Comparison of ENCODE assay signal across 11 mouse cellular contexts in the genomic region with DNA sequence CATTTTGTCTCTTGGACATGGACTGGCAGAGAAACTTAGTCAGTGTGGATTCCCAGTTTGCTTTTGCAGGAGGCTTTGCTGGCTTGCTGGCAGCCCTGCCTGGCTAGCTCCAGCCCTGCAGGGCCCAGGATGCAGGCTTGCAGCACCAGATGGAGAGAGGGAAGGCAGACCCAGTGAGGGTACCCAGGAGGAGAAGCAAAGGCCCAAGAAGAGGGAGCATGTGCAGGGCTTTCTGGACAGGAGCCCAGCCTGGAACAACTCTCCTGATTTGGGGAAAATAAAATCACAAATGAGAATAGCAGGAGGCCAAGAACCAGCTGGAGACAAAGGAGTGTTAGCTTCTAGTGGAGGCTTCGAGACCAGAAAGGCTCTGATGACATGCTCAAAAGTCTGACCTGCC.
DNase-seq lines count a peak whose midpoint lies in the region; ATAC-seq lines count a peak whose summit lies in the region.
"Had no signal": no experiment of that assay in that cellular context is flagged by ENCODE, and none has a peak within 500 bp of the region (broad histone marks: within the 10 kb centered on the region; RNA-seq: fewer than 3 reads in every experiment).

No protein-coding gene starts in this region.

- H3K9me3 ChIP-seq in forebrain, embryonic 14.5 days (replicated peaks; ENCODE audit: control insufficient read depth, low read length), result no peaks in the 10 kb centered on the region
- H3K9me3 ChIP-seq in forebrain, embryonic 12.5 days, result no peaks in the 10 kb centered on the region
- H3K9me3 ChIP-seq in midbrain, embryonic 10.5 days (replicated peaks), result no peaks in the 10 kb centered on the region
- H3K9me3 ChIP-seq in midbrain, embryonic 11.5 days (ENCODE audit: control insufficient read depth, low read length), result no peaks in the 10 kb centered on the region

- no peak overlapping the region for H3K4me2 ChIP-seq in forebrain, embryonic 14.5 days (ENCODE audit: low read length)
- H3K4me2 ChIP-seq in forebrain, embryonic 12.5 days, result no peak overlapping the region
- no peak overlapping the region for H3K4me2 ChIP-seq in midbrain, embryonic 11.5 days

- H3K27me3 ChIP-seq in forebrain, embryonic 14.5 days (replicated peaks; ENCODE audit: control insufficient read depth, insufficient read depth, low read length), result no peaks in the 10 kb centered on the region; the same call in 1 of the 2 replicates
- peaks cover 27% of the 10 kb centered on the region for H3K27me3 ChIP-seq in forebrain, embryonic 12.5 days
- peaks cover 45% of the 10 kb centered on the region for H3K27me3 ChIP-seq in midbrain, embryonic 10.5 days (ENCODE audit: low read depth, poor library complexity, severe bottlenecking)
- no peaks in the 10 kb centered on the region for H3K27me3 ChIP-seq in midbrain, embryonic 11.5 days (ENCODE audit: control insufficient read depth, insufficient read depth, low read length)

- WGBS in forebrain, embryonic 14.5 days, result 38% methylated on average over 1 of the region's 1 CpGs
- 83% methylated on average over 1 of the region's 1 CpGs for WGBS in forebrain, embryonic 12.5 days
- WGBS in midbrain, embryonic 10.5 days, result 74% methylated on average over 1 of the region's 1 CpGs
- WGBS in midbrain, embryonic 11.5 days, result 89% methylated on average over 1 of the region's 1 CpGs

- peak; percentile 29; the same call in 1 of the 2 replicates for ATAC-seq in forebrain, embryonic 14.5 days
- no peak for ATAC-seq in forebrain, embryonic 12.5 days (ENCODE audit: low FRiP score)
- no peak for ATAC-seq in midbrain, embryonic 11.5 days (ENCODE audit: low FRiP score)

- peak; percentile 60 for DNase-seq in forebrain, embryonic 14.5 days (ENCODE audit: low spot score)
- no peak for DNase-seq in midbrain, embryonic 10.5 days (ENCODE audit: low spot score)
- DNase-seq in midbrain, embryonic 11.5 days (ENCODE audit: low spot score, missing footprints), result no peak
- DNase-seq in cerebellum, postnatal 10 days, result peak; percentile 89 to 95
- peak; percentile 60 to 64 for DNase-seq in layer of hippocampus, postnatal 36 days
- DNase-seq in ovary, adult 18-20 months (ENCODE audit: low spot score), result no peak
- DNase-seq in adrenal gland, adult 18-20 months (ENCODE audit: low spot score in 2 of 2), result no peak
- DNase-seq: gastrocnemius, postnatal 25 days; kidney, adult 11 months; thymus, adult 18-20 months had no signal

- H3K4me1 ChIP-seq in forebrain, embryonic 14.5 days (ENCODE audit: control insufficient read depth, insufficient read depth, low read length), result no peaks in the 10 kb centered on the region
- peaks cover 8% of the 10 kb centered on the region; the same call in 1 of the 2 replicates for H3K4me1 ChIP-seq in forebrain, embryonic 12.5 days
- peaks cover 7% of the 10 kb centered on the region for H3K4me1 ChIP-seq in midbrain, embryonic 10.5 days
- H3K4me1 ChIP-seq in midbrain, embryonic 11.5 days (ENCODE audit: control insufficient read depth, insufficient read depth, low read length), result no peaks in the 10 kb centered on the region

- no peak overlapping the region for H3K9ac ChIP-seq in forebrain, embryonic 14.5 days (ENCODE audit: low read length)
- H3K9ac ChIP-seq in forebrain, embryonic 12.5 days, result no peak overlapping the region
- H3K9ac ChIP-seq in midbrain, embryonic 11.5 days (ENCODE audit: low read length), result no peak overlapping the region

- no peak overlapping the region for H3K27ac ChIP-seq in forebrain, embryonic 14.5 days (ENCODE audit: low read depth, low read length)
- H3K27ac ChIP-seq in forebrain, embryonic 12.5 days, result no peak overlapping the region
- 0 out of 2 replicates have a peak overlapping the region, but pooled peaks have one; percentile 49 for H3K27ac ChIP-seq in midbrain, embryonic 10.5 days (replicated peaks)
- no peak overlapping the region for H3K27ac ChIP-seq in midbrain, embryonic 11.5 days (ENCODE audit: low read depth, low read length)

- H3K4me3 ChIP-seq in forebrain, embryonic 14.5 days (ENCODE audit: low read depth, low read length), result no peak overlapping the region
- no peak overlapping the region for H3K4me3 ChIP-seq in forebrain, embryonic 12.5 days (replicated peaks)
- H3K4me3 ChIP-seq in midbrain, embryonic 10.5 days, result no peak overlapping the region
- no peak overlapping the region for H3K4me3 ChIP-seq in midbrain, embryonic 11.5 days (ENCODE audit: low read depth, low read length)

- no peaks in the 10 kb centered on the region for H3K36me3 ChIP-seq in forebrain, embryonic 14.5 days (ENCODE audit: control insufficient read depth, insufficient read depth, low read length)
- H3K36me3 ChIP-seq in forebrain, embryonic 12.5 days (replicated peaks), result no peaks in the 10 kb centered on the region
- H3K36me3 ChIP-seq in midbrain, embryonic 10.5 days, result no peaks in the 10 kb centered on the region
- no peaks in the 10 kb centered on the region for H3K36me3 ChIP-seq in midbrain, embryonic 11.5 days (ENCODE audit: control insufficient read depth, insufficient read depth, low read length)

Comparison
In these comparisons a context has a peak if more than half of its experiments do, and no peak if none do; other contexts are left out.
1. DNase-seq: peak in forebrain, embryonic 14.5 days (single experiment), cerebellum, postnatal 10 days (2 of 2) and layer of hippocampus, postnatal 36 days (2 of 2); none in midbrain, embryonic 10.5 days (single experiment), midbrain, embryonic 11.5 days (single experiment), ovary, adult 18-20 months (single experiment) and adrenal gland, adult 18-20 months (0 of 2).